Comparison of ENCODE assay signal across 8 mouse cellular contexts in the genomic region with DNA sequence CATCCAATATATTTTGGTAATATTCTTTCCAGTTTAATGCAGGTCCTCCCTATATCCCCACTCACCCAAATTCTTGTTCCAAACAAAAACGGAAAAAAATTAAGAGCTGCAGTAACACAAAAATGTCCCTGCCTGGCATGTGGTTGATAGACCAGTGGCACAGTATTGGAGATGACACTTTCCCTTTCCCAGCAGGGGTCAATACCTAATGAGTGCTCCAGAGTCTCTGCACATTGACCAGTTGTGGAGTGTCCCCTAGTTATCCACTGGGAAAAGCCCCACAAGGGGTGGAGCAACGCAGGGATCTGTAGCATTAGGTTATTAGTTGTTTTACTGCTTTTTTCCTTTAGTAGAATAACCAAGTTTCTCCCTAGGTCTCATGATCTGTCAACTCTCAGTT. TPM values are rescaled to one million over a fixed set of nuclear protein-coding genes. Genes with fewer than 3 reads are reported as not detected.
DNase-seq lines count a peak whose midpoint lies in the region; ATAC-seq and TF ChIP-seq lines count a peak whose summit lies in the region.

No protein-coding gene starts in this region.

- no peaks in the 10 kb centered on the region for H3K4me1 ChIP-seq in forebrain, embryonic 11.5 days (replicated peaks; ENCODE audit: control insufficient read depth, insufficient read depth, low read length)
- 0 out of 2 replicates have a peak, but pooled peaks cover 5% of the 10 kb centered on the region for H3K4me1 ChIP-seq in limb, embryonic 12.5 days (replicated peaks)

- 43% methylated on average over 2 of the region's 2 CpGs for WGBS in forebrain, embryonic 11.5 days
- WGBS in limb, embryonic 12.5 days: 37% methylated on average over 2 of the region's 2 CpGs

- peak overlapping the region; percentile 52 for H3K4me3 ChIP-seq in layer of hippocampus, adult 2 months
- H3K4me3 ChIP-seq in forebrain, embryonic 11.5 days (ENCODE audit: low read depth, low read length): no peak overlapping the region
- peak overlapping the region; percentile 40 for H3K4me3 ChIP-seq in limb, embryonic 12.5 days (replicated peaks)

- H3K9ac ChIP-seq in forebrain, embryonic 11.5 days (ENCODE audit: low read length): no peak overlapping the region
- peak overlapping the region; percentile 49 for H3K9ac ChIP-seq in limb, embryonic 12.5 days (replicated peaks)

- DNase-seq in layer of hippocampus, adult 2 months (ENCODE audit: low spot score in 2 of 2): no peak
- DNase-seq in layer of hippocampus, adult 8-10 months (ENCODE audit: low spot score in 2 of 2): no peak
- no peak for DNase-seq in forebrain, embryonic 11.5 days (ENCODE audit: low spot score)
- DNase-seq in retina, embryonic 14.5 days (ENCODE audit: low spot score): peak; percentile 35
- DNase-seq in spleen, postnatal 4 days (ENCODE audit: low spot score in 2 of 2): no peak
- no peak for DNase-seq in spleen, postnatal 10 days (ENCODE audit: low spot score in 2 of 2)
- DNase-seq in urinary bladder, adult 18-20 months (ENCODE audit: low spot score in 2 of 2): no peak

- H3K9me3 ChIP-seq in forebrain, embryonic 11.5 days (ENCODE audit: control insufficient read depth, low read length): no peaks in the 10 kb centered on the region
- no peaks in the 10 kb centered on the region for H3K9me3 ChIP-seq in limb, embryonic 12.5 days

- peak; percentile 70; the same call in 1 of the 2 replicates for ATAC-seq in forebrain, embryonic 11.5 days (replicated peaks; ENCODE audit: low FRiP score)
- no peak for ATAC-seq in limb, embryonic 12.5 days (ENCODE audit: insufficient number of reproducible peaks, insufficient read depth, low FRiP score, low TSS enrichment, low read depth)

- H3K4me2 ChIP-seq in forebrain, embryonic 11.5 days (ENCODE audit: low read depth, low read length, severe bottlenecking): peak overlapping the region; percentile 32; the same call in 1 of the 2 replicates
- peak overlapping the region; percentile 67 for H3K4me2 ChIP-seq in limb, embryonic 12.5 days

- H3K36me3 ChIP-seq in forebrain, embryonic 11.5 days (ENCODE audit: control insufficient read depth, insufficient read depth, low read length): no peaks in the 10 kb centered on the region; the same call in 1 of the 2 replicates
- peaks cover 38% of the 10 kb centered on the region for H3K36me3 ChIP-seq in limb, embryonic 12.5 days

- H3K27ac ChIP-seq in layer of hippocampus, adult 2 months: no peak overlapping the region
- H3K27ac ChIP-seq in forebrain, embryonic 11.5 days (ENCODE audit: low read depth, low read length): no peak overlapping the region
- H3K27ac ChIP-seq in limb, embryonic 12.5 days: no peak overlapping the region

- TF ChIP-seq CTCF in layer of hippocampus, adult 2 months (conservative IDR thresholded peaks at IDR 0.05): no peak

- no peaks in the 10 kb centered on the region for H3K27me3 ChIP-seq in forebrain, embryonic 11.5 days (ENCODE audit: control insufficient read depth, insufficient read depth, low read length)
- H3K27me3 ChIP-seq in limb, embryonic 12.5 days: no peaks in the 10 kb centered on the region

RNA-seq across cellular contexts. Expression of a gene that starts 30.6 kb away (rescaled TPM):
- total RNA-seq in layer of hippocampus, adult 2 months (2021): 10 to 100 TPM; 72.0 to 78.3 TPM
- total RNA-seq in layer of hippocampus, adult 8-10 months (2022): 10 to 100 TPM; 67.8 to 80.6 (median 75.6) TPM
- polyA plus RNA-seq in forebrain, embryonic 11.5 days (2014; fragmentation: Nextera tagmentation; extraction: Ambion mirVana): 144 and 150 TPM in 2 replicates
- 112 and 123 TPM in 2 replicates for polyA plus RNA-seq in limb, embryonic 12.5 days (2016; fragmentation: Nextera tagmentation; extraction: Ambion mirVana)

RNA-seq across cellular contexts. Expression of a gene that starts 30.7 kb away (rescaled TPM):
- 10 to 100 TPM in 1 of 2 experiments, 1 to 10 TPM in 1; 7.0 to 10.2 TPM for total RNA-seq in layer of hippocampus, adult 2 months (2021)
- 10 to 100 TPM in 1 of 4 experiments, 1 to 10 TPM in 3; 6.7 to 10.6 (median 7.3) TPM for total RNA-seq in layer of hippocampus, adult 8-10 months (2022)
- 42.2 and 43.0 TPM in 2 replicates for polyA plus RNA-seq in forebrain, embryonic 11.5 days (2014; fragmentation: Nextera tagmentation; extraction: Ambion mirVana)
- polyA plus RNA-seq in limb, embryonic 12.5 days (2016; fragmentation: Nextera tagmentation; extraction: Ambion mirVana): 38.4 and 39.3 TPM in 2 replicates

RNA-seq across cellular contexts. Expression of a gene that starts 41.5 kb away (rescaled TPM):
- 10 to 100 TPM; 35.4 to 44.1 TPM for total RNA-seq in layer of hippocampus, adult 2 months (2021)
- 10 to 100 TPM; 35.0 to 50.4 (median 47.2) TPM for total RNA-seq in layer of hippocampus, adult 8-10 months (2022)
- polyA plus RNA-seq in forebrain, embryonic 11.5 days (2014; fragmentation: Nextera tagmentation; extraction: Ambion mirVana): 28.5 and 29.7 TPM in 2 replicates
- polyA plus RNA-seq in limb, embryonic 12.5 days (2016; fragmentation: Nextera tagmentation; extraction: Ambion mirVana): 15.8 and 19.8 TPM in 2 replicates
